Mouse (Mus musculus) MEL (cell line): ENCODE results near the gene Zcchc3.

ENCODE experiments used
- KAT2A ChIP-seq: conservative IDR thresholded peaks from 2 replicates; pipeline ENCODE4 v1.6.1; 2012; ENCODE audit warnings: low read depth, low read length, improper control_type of control experiment, inconsistent platforms
- SMC3 ChIP-seq: IDR thresholded peaks from 2 replicates; pipeline ENCODE4 v1.6.1; 2011; ENCODE audit warnings: low read depth, low read length, improper control_type of control experiment

DNA sequence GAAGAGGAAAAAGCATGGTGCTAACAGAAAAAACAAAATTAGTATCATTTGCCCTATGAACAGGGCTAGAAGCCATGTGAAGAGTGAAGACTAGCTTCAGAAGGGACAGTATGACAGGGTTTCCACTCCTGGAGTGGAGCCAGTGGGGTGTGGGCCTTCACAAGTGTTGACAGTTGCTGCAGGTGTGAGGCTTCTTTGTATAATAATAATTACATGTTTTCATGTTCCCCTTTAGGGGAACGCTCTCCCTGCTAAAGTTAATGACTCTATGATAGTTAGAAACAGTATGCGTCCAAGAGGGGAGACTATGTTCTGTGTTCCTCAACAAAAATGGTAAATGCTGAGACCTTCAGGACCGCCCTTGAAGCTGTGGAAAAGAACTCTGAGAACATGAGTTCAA is 959 bp upstream of the Zcchc3 start:
- no peak for TF ChIP-seq KAT2A
- no peak for TF ChIP-seq SMC3
